Mouse (Mus musculus): ENCODE data around the gene Olfr1124.
"Not testable (repeated sequence)": the region's sequence is repeated elsewhere in the genome, so short reads cannot be mapped to it uniquely, and the experiment has no call there.

The Olfr1124 gene

DNA sequence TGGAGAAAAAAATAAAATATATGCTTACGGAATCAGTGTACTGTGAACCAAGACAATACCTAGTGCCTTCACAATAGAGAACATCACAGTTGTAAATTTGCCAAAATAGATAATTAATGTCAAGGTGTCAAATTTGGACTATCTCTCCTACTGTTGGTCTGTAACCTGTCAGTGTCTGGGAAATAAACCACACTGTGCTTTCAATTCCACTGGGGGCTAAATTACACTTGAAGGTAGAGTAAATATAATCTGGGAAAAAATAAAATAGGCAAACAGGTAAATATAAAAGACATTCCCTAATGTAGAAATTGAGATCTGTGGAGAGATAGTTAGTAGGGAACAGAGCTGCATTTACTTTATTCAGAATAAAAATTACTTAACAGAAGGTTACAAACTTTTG, at the start of gene Olfr1124:
TSS of gene Olfr1124 (plus strand) at position 301 of the 400 bp plus-strand sequence.
- DNase-seq = no peak

DNA sequence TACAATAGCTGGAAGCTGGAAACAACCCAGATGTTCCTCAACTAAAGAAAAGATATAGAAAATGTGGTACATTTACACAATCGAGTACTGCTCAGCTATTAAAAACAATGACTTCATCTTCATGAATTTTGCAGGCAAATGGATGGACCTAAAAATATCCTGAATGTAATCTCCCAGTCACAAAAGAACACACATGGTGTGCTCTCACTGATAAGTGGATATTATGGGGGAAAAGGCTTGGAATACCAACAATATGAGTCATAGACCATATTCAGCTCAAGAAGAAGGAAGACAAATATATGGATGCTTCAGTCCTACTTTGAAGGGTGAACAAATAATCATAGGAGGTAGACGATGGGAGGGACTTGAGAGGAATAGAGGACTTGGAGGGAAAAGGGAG, 46.1 kb upstream of the Olfr1124 start:
- DNase-seq = no peak

DNA sequence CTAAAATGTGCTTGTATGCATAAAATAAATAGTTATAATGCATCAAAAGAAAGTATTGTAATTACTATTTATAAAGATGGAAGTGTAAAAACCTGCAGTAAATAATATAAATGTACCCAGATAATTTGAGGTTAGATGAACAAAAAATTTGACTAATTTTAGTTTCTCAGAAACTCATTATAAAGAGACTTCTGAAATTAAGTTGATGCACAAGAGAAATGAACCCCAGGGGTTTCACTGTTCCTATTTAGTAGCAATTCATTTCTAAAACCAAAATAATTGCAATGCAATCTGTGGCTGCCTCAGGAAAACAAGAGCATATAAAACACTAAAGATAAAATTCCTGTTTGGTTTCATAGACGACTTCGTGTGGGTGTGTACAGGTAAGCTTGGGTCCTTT, 44.5 kb upstream of the Olfr1124 start, which contains the start of gene Olfr1122:
TSS of gene Olfr1122 (plus strand) at position 301 of the 400 bp plus-strand sequence.
- DNase-seq = no peak

DNA sequence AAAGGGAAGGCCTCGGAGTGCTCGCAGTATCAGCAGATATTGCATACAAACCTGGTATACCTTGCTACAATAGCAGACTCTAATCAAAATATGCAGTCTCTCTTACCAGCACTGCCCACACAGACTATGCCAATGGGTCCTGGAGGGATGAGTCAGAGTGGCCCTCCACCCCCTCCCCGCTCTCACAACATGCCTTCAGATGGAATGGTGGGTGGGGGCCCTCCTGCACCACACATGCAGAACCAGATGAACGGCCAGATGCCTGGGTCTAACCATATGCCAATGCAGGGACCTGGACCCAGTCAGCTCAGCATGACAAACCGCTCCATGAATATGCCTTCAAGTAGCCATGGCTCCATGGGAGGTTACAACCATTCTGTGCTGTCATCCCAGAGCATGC, 36.5 kb upstream of the Olfr1124 start:
- not testable (repeated sequence) for DNase-seq

DNA sequence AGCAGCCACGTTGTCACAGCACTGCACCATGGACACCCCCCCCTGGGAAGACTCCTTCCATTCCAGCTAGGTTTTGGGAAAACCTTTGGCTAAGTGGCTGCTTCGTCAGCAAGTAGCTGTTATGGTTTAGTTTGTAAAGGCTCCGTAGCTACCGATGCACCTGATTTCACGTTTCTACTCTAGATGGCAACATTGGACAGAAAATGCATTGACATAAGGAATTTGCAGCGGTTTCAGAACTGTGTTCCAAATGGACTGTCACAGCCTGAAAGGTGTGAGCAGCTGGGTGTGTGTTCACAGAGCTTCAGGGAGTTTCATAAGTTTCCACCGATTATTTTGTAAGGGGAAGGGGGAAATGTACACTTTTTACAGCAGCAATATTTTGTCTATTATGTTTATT, 35.4 kb upstream of the Olfr1124 start:
- not testable (repeated sequence) for DNase-seq

DNA sequence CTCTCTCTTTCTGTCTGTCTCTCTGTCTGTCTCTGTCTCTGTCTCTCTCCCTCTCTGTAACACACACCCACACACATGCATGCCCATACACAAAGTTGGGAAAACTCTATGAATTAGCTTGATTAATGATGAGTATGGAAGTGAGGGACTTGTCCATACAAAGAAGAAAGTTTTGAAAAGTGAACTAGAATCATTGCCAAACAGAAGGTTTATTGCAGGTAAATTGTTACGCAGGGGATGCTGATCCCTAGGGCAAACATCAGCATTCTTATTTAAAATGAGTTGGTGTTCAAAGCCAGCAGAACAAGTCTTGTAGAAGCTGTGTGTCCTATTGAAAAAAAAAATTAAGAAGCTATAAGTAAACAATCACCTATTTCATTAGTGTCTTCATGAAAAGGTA, 13.7 kb upstream of the Olfr1124 start, which contains the start of gene Olfr1123:
TSS of gene Olfr1123 (plus strand) at position 301 of the 400 bp plus-strand sequence.
- DNase-seq = no peak

DNA sequence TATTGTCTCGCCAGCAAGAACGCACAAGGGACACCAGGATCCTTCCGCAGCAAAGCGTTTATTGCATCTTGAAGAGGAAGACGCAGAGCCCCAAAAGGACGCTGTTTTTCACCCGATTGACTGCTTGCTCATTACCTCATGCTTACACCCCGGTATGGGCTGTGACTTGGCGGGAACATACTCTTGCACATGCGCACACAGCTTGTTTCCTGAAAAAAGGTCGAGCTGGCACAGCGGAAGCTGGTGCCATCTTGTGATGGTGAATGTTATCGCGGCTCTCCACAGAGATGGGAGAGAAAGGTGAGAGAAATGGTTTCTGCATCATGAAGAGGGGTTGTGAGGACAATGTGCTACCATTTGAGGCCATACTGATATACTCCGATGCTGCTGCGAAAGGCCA, 7.7 kb downstream of the Olfr1124 start:
- no peak for DNase-seq

DNA sequence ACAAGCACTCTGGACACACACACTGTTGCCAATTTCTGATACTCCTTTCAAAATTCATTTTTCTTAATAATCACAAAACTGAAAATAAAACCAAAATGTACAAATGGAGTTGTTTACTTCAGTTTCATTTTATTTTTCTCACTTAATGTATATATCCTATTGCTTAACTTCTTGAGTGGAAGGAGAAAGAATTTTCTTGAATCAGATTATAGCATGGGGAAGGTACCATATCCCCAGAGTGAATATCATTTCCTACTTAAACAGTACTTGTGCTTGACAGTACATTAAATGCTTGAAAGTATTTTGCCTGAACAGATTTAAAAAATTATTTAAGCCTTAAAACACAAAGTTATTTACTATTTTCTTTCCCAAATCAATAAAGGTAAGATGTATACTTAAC, 23.6 kb downstream of the Olfr1124 start, which contains the start of gene Olfr1126:
TSS of gene Olfr1126 (plus strand) at position 301 of the 400 bp plus-strand sequence.
- no peak for DNase-seq

DNA sequence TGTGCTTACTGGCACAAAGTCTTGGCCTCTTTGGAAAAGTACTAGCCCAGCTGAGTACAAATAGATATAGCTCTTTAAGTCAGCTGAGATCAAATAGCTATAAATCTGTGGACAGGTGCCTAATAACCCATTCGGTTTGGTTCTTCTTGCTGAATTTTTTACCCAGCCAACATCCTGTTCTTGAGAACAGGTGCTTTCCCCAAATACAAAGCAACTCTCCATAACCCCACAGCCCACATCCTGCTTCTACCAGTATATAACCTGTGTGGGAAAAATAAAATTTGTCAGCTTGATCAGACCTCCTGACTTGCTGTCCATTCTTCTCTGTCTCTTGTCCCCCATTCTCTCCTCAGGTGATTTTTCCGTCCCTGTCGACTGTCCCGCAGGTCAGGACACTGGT, 31.7 kb downstream of the Olfr1124 start:
- DNase-seq = no peak

DNA sequence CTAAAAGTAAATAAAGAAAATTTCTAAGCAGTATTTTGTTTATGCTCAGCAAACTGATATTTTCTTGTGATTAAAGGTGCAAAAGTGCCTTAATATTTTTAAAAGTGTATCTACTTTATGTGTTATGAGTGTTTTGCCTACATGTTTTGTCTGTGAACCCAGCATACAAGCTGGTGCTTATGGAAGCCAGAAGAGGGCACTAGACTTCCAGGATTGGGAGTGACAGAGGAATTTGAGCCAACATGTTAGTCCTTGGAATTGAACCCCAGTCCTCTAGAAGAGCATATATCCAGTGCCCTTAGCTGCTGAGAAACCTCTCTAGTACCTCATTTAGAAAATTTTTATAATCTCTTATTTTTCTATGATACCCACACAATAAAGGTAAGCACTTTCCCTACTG, 50.1 kb downstream of the Olfr1124 start:
- no peak for DNase-seq

DNA sequence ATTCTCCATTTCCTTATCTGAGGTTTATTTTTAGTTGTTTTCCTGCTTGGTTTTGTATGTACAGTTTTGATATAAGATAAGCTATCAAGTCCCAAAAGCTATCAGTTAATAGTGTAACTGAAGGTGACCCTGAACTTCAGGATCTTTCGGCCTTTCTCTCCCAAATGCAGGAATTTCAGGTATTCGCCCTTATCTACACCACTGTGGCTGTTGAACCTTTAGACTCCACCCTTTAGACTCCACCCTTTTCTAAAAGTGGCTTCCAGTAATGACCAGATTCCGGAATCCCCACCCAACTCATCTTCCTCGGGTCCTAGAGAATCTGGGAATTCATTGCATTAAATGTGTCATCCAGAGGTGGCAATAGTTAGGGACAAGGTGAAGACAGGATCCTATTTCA, 51.1 kb downstream of the Olfr1124 start:
- DNase-seq = no peak

DNA sequence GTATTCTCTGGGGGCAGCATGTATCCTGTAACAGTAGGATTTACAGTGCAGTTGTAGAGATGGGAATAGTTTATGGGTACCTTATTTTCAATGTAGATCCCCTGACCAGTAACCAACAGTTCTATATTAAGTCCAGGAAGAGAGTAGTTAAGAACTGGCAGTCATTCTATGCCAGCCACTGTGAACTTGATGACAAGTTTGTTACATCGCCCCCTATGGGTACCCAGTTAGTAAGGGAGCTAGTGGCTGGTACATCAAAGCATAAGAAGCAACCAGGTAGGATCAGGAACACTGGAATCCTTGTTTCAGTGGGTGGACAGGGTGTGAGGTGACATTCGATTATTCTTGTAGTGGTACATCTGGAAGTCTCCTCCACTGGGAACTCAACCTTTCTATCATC, 52.2 kb downstream of the Olfr1124 start:
- DNase-seq = no peak

All from lung, postnatal 36 days (tissue).